Mouse (Mus musculus): ENCODE data around the gene Trak2. TPM values are rescaled to one million over a fixed set of nuclear protein-coding genes. Genes with fewer than 3 reads are reported as not detected.
A peak's percentile ranks its signal among the peaks of the same experiment; 100 is the strongest.

The Trak2 gene
- total and polyA plus RNA-seq, 2 experiments from 2014 or later: 13.3 to 46.7 TPM

DNA sequence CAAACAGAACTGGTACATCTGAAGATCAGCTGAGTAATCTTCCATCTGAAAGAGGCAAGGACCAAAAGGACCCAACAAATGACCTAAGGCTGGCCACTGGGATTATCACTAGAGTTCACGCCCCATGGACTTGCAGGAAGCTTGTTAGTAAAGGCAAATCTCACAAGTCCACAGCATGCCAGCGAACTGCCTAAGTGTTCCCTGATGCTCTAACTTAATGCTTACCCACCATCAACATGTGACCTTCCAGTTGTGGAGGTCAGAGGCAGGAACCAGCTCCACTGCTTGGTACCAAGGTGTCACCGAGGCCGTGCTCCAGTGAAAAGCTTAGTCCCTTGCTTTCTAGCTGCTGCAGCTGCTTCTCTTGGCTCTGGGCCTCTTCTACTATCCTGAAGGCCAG lies 21.4 kb downstream of the Trak2 start:
- Histone ChIP-seq H3K9me3 (ENCODE audit: low read length) (no peaks in the 10 kb centered on the region), H3K4me1 (ENCODE audit: insufficient read depth, low read length) (no peaks in the 10 kb centered on the region), H3K4me2 (ENCODE audit: low read depth, low read length, poor library complexity, severe bottlenecking) (no peak overlapping the region), H3K9ac (replicated peaks; ENCODE audit: low read length, poor library complexity, severe bottlenecking) (0 out of 2 replicates have a peak overlapping the region, but pooled peaks have one; percentile 19), H3K27ac (ENCODE audit: low read depth, low read length) (no peak overlapping the region), H3K36me3 (ENCODE audit: insufficient read depth, low read length) (no peaks in the 10 kb centered on the region), H3K27me3 (ENCODE audit: insufficient read depth, low read length) (no peaks in the 10 kb centered on the region), H3K4me3 (ENCODE audit: low read depth, low read length) (no peak overlapping the region)
- WGBS: 59% methylated on average over 4 of the region's 4 CpGs
- DNase-seq (ENCODE audit: low spot score) (no peak), ATAC-seq (ENCODE audit: low FRiP score) (no peak)
- TF ChIP-seq CTCF (IDR thresholded peaks at IDR 0.05): no peak

DNA sequence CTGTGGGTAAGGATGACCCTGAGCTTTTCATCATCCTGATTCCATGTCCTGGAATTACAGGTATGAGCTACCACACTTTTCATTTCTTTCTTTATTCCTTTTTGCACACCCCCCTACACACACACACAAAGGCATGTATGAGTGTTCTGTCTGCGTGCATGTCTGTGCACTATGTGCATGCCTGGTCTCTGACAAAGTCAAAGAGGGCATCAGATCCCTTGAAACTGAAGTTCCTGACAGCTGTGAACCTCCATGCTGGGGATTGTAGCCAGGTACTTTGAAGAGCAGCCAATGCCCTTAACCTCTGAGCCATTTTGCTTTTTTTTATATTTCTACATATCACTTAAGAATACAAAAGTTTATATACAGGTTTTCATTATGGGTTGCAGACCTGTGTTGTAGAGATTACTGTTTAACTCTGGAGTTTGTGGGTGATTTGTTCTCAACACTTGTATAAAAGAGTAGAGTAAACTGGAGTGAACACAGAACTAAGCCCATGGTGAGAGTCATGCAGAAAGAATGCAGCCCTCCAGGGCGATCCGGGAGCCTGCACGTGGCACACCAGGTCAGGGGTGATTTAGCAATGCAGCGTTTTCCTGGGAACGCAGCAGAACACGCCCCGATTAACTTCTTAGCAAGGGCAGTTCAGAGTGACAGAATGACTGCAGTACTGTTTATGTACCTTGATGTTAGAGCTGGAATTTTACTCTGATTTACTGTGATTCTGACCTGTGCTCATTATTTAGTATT lies 22.2 kb downstream of the Trak2 start:
- Histone ChIP-seq H3K27me3 (ENCODE audit: insufficient read depth, low read length) (no peaks in the 10 kb centered on the region), H3K36me3 (ENCODE audit: insufficient read depth, low read length) (peaks cover 3% of the 10 kb centered on the region), H3K9ac (replicated peaks; ENCODE audit: low read length, poor library complexity, severe bottlenecking) (no peak overlapping the region), H3K4me3 (ENCODE audit: low read depth, low read length) (no peak overlapping the region), H3K27ac (ENCODE audit: low read depth, low read length) (no peak overlapping the region), H3K9me3 (ENCODE audit: low read length) (no peaks in the 10 kb centered on the region), H3K4me1 (ENCODE audit: insufficient read depth, low read length) (no peaks in the 10 kb centered on the region), H3K4me2 (ENCODE audit: low read depth, low read length, poor library complexity, severe bottlenecking) (no peak overlapping the region)
- ATAC-seq (ENCODE audit: low FRiP score) (no peak), DNase-seq (ENCODE audit: low spot score) (no peak)
- no peak for TF ChIP-seq CTCF (IDR thresholded peaks at IDR 0.05)
- 25% methylated on average over 8 of the region's 8 CpGs for WGBS

DNA sequence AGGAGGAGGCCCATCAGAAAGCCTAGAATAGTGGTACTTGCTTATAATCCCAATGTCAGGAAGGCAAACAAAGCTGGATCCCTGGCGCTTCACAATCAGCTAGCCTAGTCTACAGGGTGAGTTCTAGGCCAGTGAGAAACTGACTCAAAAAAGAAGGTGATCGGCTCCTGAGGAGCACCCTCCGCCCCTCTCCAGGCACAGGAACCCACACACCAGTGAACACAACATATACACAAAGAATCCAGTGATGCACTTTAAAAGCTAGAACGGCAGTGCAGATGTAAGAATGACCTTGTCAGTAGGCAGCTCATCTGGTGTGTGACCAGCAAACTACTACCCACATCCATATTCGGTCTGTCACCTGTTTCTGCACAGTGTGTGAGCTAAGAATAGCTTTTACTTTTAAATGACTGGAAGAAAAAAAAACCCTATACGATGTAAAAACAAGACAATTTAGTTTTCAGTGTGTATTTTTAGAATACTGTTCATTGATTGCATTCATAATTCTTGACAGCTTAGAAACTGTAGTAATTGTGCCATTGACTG lies 23.6 kb downstream of the Trak2 start:
- Histone ChIP-seq H3K4me3 (ENCODE audit: low read depth, low read length) (no peak overlapping the region), H3K4me1 (ENCODE audit: insufficient read depth, low read length) (no peaks in the 10 kb centered on the region), H3K4me2 (ENCODE audit: low read depth, low read length, poor library complexity, severe bottlenecking) (no peak overlapping the region), H3K36me3 (ENCODE audit: insufficient read depth, low read length) (peaks cover 8% of the 10 kb centered on the region), H3K9ac (replicated peaks; ENCODE audit: low read length, poor library complexity, severe bottlenecking) (no peak overlapping the region), H3K9me3 (ENCODE audit: low read length) (no peaks in the 10 kb centered on the region), H3K27me3 (ENCODE audit: insufficient read depth, low read length) (no peaks in the 10 kb centered on the region), H3K27ac (ENCODE audit: low read depth, low read length) (no peak overlapping the region)
- no peak for TF ChIP-seq CTCF (IDR thresholded peaks at IDR 0.05)
- ATAC-seq (ENCODE audit: low FRiP score): no peak
- 90% methylated on average over 6 of the region's 6 CpGs for WGBS
- DNase-seq (ENCODE audit: low spot score): no peak

DNA sequence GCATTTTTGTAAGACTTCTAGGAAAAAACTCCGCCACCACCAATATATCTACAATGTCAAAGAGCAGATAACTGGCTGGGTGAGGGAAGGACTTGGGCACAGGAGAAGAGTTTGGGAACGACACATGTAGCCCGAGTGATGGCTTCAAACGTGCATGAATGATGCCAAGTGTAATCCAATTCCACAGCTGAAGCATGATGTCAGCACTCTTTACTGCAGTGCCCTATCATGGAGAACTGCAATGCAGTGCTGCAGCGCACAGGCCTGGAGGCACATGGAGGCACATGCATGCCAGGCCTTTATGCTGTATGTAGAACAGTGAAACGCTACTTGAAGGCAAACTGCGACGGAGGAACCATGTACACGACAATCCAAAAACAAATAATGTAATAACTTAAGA lies 26.5 kb downstream of the Trak2 start:
- ATAC-seq (ENCODE audit: low FRiP score) (no peak), DNase-seq (ENCODE audit: low spot score) (no peak)
- H3K36me3 ChIP-seq (ENCODE audit: insufficient read depth, low read length): peaks cover 8% of the 10 kb centered on the region
- WGBS: 93% methylated on average over 9 of the region's 9 CpGs
- no peaks in the 10 kb centered on the region for H3K27me3 ChIP-seq (ENCODE audit: insufficient read depth, low read length)
- no peaks in the 10 kb centered on the region for H3K9me3 ChIP-seq (ENCODE audit: low read length)
- H3K27ac ChIP-seq (ENCODE audit: low read depth, low read length): no peak overlapping the region
- no peak overlapping the region for H3K4me3 ChIP-seq (ENCODE audit: low read depth, low read length)
- H3K4me2 ChIP-seq (ENCODE audit: low read depth, low read length, poor library complexity, severe bottlenecking): no peak overlapping the region
- H3K4me1 ChIP-seq (ENCODE audit: insufficient read depth, low read length): no peaks in the 10 kb centered on the region
- no peak overlapping the region for H3K9ac ChIP-seq (replicated peaks; ENCODE audit: low read length, poor library complexity, severe bottlenecking)
- no peak for TF ChIP-seq CTCF (IDR thresholded peaks at IDR 0.05)

DNA sequence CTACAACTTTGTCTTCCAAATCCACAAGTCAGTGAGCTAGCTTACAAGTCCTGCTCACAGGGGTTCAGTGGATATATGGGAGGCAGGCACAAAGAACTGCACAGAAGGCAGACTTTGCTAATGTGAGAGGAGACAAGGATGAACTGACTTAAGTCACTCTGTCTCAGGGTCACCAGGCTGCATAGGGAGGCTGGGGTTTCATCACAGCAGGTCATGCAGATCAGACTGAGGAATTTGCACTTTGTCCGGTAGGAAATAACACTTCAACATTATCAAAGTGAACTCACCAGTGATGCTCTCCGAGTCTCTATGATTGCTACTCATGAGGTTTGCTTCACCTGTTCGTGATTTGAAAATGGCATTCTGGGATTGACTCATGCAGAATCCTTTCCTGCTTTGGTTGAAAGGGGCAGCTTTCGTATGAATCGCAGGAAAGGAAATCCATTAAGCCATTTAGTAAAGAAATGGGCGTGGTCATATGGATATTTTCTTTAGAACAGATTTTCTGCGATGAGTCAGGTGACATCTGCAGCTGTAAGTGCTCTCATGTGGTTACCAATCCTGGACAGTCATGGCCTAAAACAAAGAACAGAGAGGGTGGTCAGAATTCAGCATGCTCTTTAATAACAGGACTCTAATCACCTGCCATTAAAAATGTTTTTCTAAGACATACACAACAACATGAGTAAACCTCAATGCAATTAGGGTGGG lies 27.1 kb downstream of the Trak2 start:
- ATAC-seq (ENCODE audit: low FRiP score) (no peak), DNase-seq (ENCODE audit: low spot score) (no peak)
- Histone ChIP-seq H3K4me2 (ENCODE audit: low read depth, low read length, poor library complexity, severe bottlenecking) (no peak overlapping the region), H3K4me3 (ENCODE audit: low read depth, low read length) (no peak overlapping the region), H3K4me1 (ENCODE audit: insufficient read depth, low read length) (no peaks in the 10 kb centered on the region), H3K9ac (replicated peaks; ENCODE audit: low read length, poor library complexity, severe bottlenecking) (no peak overlapping the region), H3K36me3 (ENCODE audit: insufficient read depth, low read length) (peaks cover 8% of the 10 kb centered on the region), H3K27me3 (ENCODE audit: insufficient read depth, low read length) (no peaks in the 10 kb centered on the region), H3K9me3 (ENCODE audit: low read length) (no peaks in the 10 kb centered on the region), H3K27ac (ENCODE audit: low read depth, low read length) (no peak overlapping the region)
- 94% methylated on average over 7 of the region's 7 CpGs for whole genome bisulfite sequencing
- TF ChIP-seq CTCF (IDR thresholded peaks at IDR 0.05): no peak

DNA sequence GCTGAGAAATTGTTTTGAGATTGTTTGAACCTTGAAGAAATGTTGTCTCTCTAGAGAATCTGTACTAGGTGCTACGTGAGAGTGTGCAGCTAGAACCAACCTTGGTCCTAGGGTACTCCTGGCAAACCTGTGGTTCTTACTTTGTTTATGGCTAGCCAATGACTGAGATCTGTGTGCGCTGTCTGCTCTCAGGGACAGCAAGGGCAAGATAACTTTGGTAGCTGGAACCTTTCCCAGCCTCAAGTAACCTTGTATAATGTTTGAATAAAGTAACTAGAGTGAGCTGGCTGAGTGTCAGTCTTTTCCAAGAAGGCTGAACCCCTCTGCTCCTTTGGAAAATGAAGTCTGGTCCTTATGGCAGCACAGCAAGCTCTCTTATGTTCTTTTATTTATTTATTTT lies 27.7 kb downstream of the Trak2 start:
- no peak for TF ChIP-seq CTCF (IDR thresholded peaks at IDR 0.05)
- Histone ChIP-seq H3K4me1 (ENCODE audit: insufficient read depth, low read length) (no peaks in the 10 kb centered on the region), H3K4me3 (ENCODE audit: low read depth, low read length) (no peak overlapping the region), H3K9ac (replicated peaks; ENCODE audit: low read length, poor library complexity, severe bottlenecking) (no peak overlapping the region), H3K27me3 (ENCODE audit: insufficient read depth, low read length) (no peaks in the 10 kb centered on the region), H3K36me3 (ENCODE audit: insufficient read depth, low read length) (peaks cover 8% of the 10 kb centered on the region), H3K4me2 (ENCODE audit: low read depth, low read length, poor library complexity, severe bottlenecking) (no peak overlapping the region), H3K9me3 (ENCODE audit: low read length) (no peaks in the 10 kb centered on the region), H3K27ac (ENCODE audit: low read depth, low read length) (no peak overlapping the region)
- WGBS: 95% methylated on average over 2 of the region's 2 CpGs
- no peak for DNase-seq (ENCODE audit: low spot score)
- ATAC-seq (ENCODE audit: low FRiP score): no peak

All from midbrain, postnatal 0 days (tissue).